Mouse (Mus musculus): Measurements from ENCODE around the gene Pxn. TPM values are rescaled to one million over a fixed set of nuclear protein-coding genes. Genes with fewer than 3 reads are reported as not detected.
"Not testable (repeated sequence)": the region's sequence is repeated elsewhere in the genome, so short reads cannot be mapped to it uniquely, and the experiment has no call there.

The Pxn gene
- polyA plus RNA-seq, 1 experiment from 2014 or later: 24.3 TPM

GRCm38 (mm10) chr5:115514346-115514745, 7.9 kb downstream of the Pxn start:
- Histone ChIP-seq H3K36me3 (no peaks in the 10 kb centered on the region), H3K9me3 (no peaks in the 10 kb centered on the region), H3K4me3 (no peak overlapping the region), H3K4me2 (no peak overlapping the region), H3K27me3 (no peaks in the 10 kb centered on the region), H3K27ac (replicated peaks) (peak overlapping the region; percentile 72; the same call in 1 of the 2 replicates), H3K9ac (no peak overlapping the region), H3K4me1 (replicated peaks) (peaks cover 29% of the 10 kb centered on the region)
- WGBS: 83% methylated on average over 6 of the region's 6 CpGs
- no peak for ATAC-seq (ENCODE audit: low FRiP score, low read depth)

- 67% methylated on average over 20 of the region's 20 CpGs for WGBS
- Histone ChIP-seq H3K4me2 (0 out of 2 replicates have a peak overlapping the region, but pooled peaks have one; percentile 4), H3K4me1 (replicated peaks) (peaks cover 22% of the 10 kb centered on the region), H3K9me3 (no peaks in the 10 kb centered on the region), H3K9ac (no peak overlapping the region), H3K27me3 (no peaks in the 10 kb centered on the region), H3K4me3 (no peak overlapping the region), H3K27ac (replicated peaks) (peak overlapping the region; percentile 72), H3K36me3 (no peaks in the 10 kb centered on the region)
- ATAC-seq (ENCODE audit: low FRiP score, low read depth): 0 out of 2 replicates have a peak, but pooled peaks have one; percentile 55
Observed at GRCm38 (mm10) chr5:115514896-115515587, 8.6 kb downstream of the Pxn start.

GRCm38 (mm10) chr5:115516081-115516907, 9.8 kb downstream of the Pxn start:
- Histone ChIP-seq H3K9me3 (no peaks in the 10 kb centered on the region), H3K4me3 (no peak overlapping the region), H3K27ac (replicated peaks) (0 out of 2 replicates have a peak overlapping the region, but pooled peaks have one; percentile 34), H3K9ac (no peak overlapping the region), H3K4me1 (replicated peaks) (peaks cover 16% of the 10 kb centered on the region), H3K27me3 (no peaks in the 10 kb centered on the region), H3K4me2 (no peak overlapping the region), H3K36me3 (no peaks in the 10 kb centered on the region)
- ATAC-seq (ENCODE audit: low FRiP score, low read depth): no peak
- WGBS: 74% methylated on average over 32 of the region's 32 CpGs

GRCm38 (mm10) chr5:115516908-115517307, 10.4 kb downstream of the Pxn start:
- no peak for ATAC-seq (ENCODE audit: low FRiP score, low read depth)
- Histone ChIP-seq H3K9ac (no peak overlapping the region), H3K27me3 (no peaks in the 10 kb centered on the region), H3K27ac (replicated peaks) (no peak overlapping the region; the same call in 1 of the 2 replicates), H3K4me3 (no peak overlapping the region), H3K4me2 (no peak overlapping the region), H3K4me1 (replicated peaks) (peaks cover 16% of the 10 kb centered on the region), H3K9me3 (no peaks in the 10 kb centered on the region), H3K36me3 (no peaks in the 10 kb centered on the region)
- 93% methylated on average over 7 of the region's 7 CpGs for WGBS

- no peak overlapping the region for H3K4me3 ChIP-seq
- H3K9ac ChIP-seq: no peak overlapping the region
- H3K27ac ChIP-seq (replicated peaks): no peak overlapping the region
- H3K4me1 ChIP-seq (replicated peaks): peaks cover 16% of the 10 kb centered on the region
- H3K9me3 ChIP-seq: no peaks in the 10 kb centered on the region
- 94% methylated on average over 9 of the region's 9 CpGs for WGBS
- ATAC-seq (ENCODE audit: low FRiP score, low read depth): no peak
- no peaks in the 10 kb centered on the region for H3K27me3 ChIP-seq
- no peak overlapping the region for H3K4me2 ChIP-seq
- H3K36me3 ChIP-seq: no peaks in the 10 kb centered on the region
Observed at GRCm38 (mm10) chr5:115517501-115517900, 11.0 kb downstream of the Pxn start.

- H3K9me3 ChIP-seq; H3K36me3 ChIP-seq; H3K4me3 ChIP-seq; H3K9ac ChIP-seq; H3K27ac ChIP-seq (replicated peaks); H3K4me2 ChIP-seq; H3K27me3 ChIP-seq; ATAC-seq (ENCODE audit: low FRiP score, low read depth): not testable (repeated sequence)
- H3K4me1 ChIP-seq (replicated peaks): peaks cover 16% of the 10 kb centered on the region
- 97% methylated on average over 8 of the region's 8 CpGs for WGBS
Observed at GRCm38 (mm10) chr5:115518214-115518613, 11.7 kb downstream of the Pxn start.

GRCm38 (mm10) chr5:115520325-115520869, 13.9 kb downstream of the Pxn start:
- H3K4me2 ChIP-seq: no peak overlapping the region
- no peak overlapping the region for H3K9ac ChIP-seq
- no peak overlapping the region for H3K4me3 ChIP-seq
- 77% methylated on average over 21 of the region's 21 CpGs for WGBS
- peak overlapping the region; percentile 40 for H3K27ac ChIP-seq (replicated peaks)
- H3K9me3 ChIP-seq: no peaks in the 10 kb centered on the region
- H3K4me1 ChIP-seq (replicated peaks): peaks cover 13% of the 10 kb centered on the region
- no peaks in the 10 kb centered on the region for H3K27me3 ChIP-seq
- ATAC-seq (ENCODE audit: low FRiP score, low read depth): no peak
- H3K36me3 ChIP-seq: no peaks in the 10 kb centered on the region

- Histone ChIP-seq H3K4me2 (no peak overlapping the region; the same call in 1 of the 2 replicates), H3K4me1 (replicated peaks) (peaks cover 10% of the 10 kb centered on the region), H3K27me3 (no peaks in the 10 kb centered on the region), H3K27ac (replicated peaks) (0 out of 2 replicates have a peak overlapping the region, but pooled peaks have one; percentile 51), H3K9me3 (no peaks in the 10 kb centered on the region), H3K36me3 (no peaks in the 10 kb centered on the region), H3K4me3 (no peak overlapping the region), H3K9ac (no peak overlapping the region)
- ATAC-seq (ENCODE audit: low FRiP score, low read depth): no peak
- WGBS: 71% methylated on average over 21 of the region's 21 CpGs
Observed at GRCm38 (mm10) chr5:115521553-115522461, 15.3 kb downstream of the Pxn start.

GRCm38 (mm10) chr5:115522531-115522930, 16.1 kb downstream of the Pxn start:
- no peak for ATAC-seq (ENCODE audit: low FRiP score, low read depth)
- peak overlapping the region; percentile 51 for H3K27ac ChIP-seq (replicated peaks)
- no peak overlapping the region for H3K9ac ChIP-seq
- no peaks in the 10 kb centered on the region for H3K36me3 ChIP-seq
- no peaks in the 10 kb centered on the region for H3K27me3 ChIP-seq
- 91% methylated on average over 4 of the region's 4 CpGs for WGBS
- H3K4me1 ChIP-seq (replicated peaks): peaks cover 10% of the 10 kb centered on the region
- no peak overlapping the region for H3K4me3 ChIP-seq
- H3K4me2 ChIP-seq: no peak overlapping the region
- no peaks in the 10 kb centered on the region for H3K9me3 ChIP-seq

GRCm38 (mm10) chr5:115522981-115523499, 16.6 kb downstream of the Pxn start:
- no peak overlapping the region for H3K4me2 ChIP-seq
- H3K4me1 ChIP-seq (replicated peaks): peaks cover 10% of the 10 kb centered on the region
- 76% methylated on average over 14 of the region's 15 CpGs for WGBS
- peak overlapping the region; percentile 51; the same call in 1 of the 2 replicates for H3K27ac ChIP-seq (replicated peaks)
- ATAC-seq (ENCODE audit: low FRiP score, low read depth): no peak
- no peaks in the 10 kb centered on the region for H3K27me3 ChIP-seq
- no peak overlapping the region for H3K9ac ChIP-seq
- no peak overlapping the region for H3K4me3 ChIP-seq
- H3K9me3 ChIP-seq: no peaks in the 10 kb centered on the region
- no peaks in the 10 kb centered on the region for H3K36me3 ChIP-seq

- no peak overlapping the region for H3K4me3 ChIP-seq
- no peak for ATAC-seq (ENCODE audit: low FRiP score, low read depth)
- H3K27me3 ChIP-seq: no peaks in the 10 kb centered on the region
- peaks cover 10% of the 10 kb centered on the region for H3K4me1 ChIP-seq (replicated peaks)
- H3K9ac ChIP-seq: no peak overlapping the region
- no peaks in the 10 kb centered on the region for H3K9me3 ChIP-seq
- H3K4me2 ChIP-seq: 0 out of 2 replicates have a peak overlapping the region, but pooled peaks have one; percentile 11
- H3K36me3 ChIP-seq: no peaks in the 10 kb centered on the region
- 10% methylated on average over 15 of the region's 15 CpGs for WGBS
- no peak overlapping the region for H3K27ac ChIP-seq (replicated peaks)
Observed at GRCm38 (mm10) chr5:115523971-115524370, 17.5 kb downstream of the Pxn start.
